Mouse (Mus musculus): ENCODE measurements at regions not wholly inside any gene's neighbourhood (a gene's known extent, or its start where the extent isn't known, plus 50 kb on each side); places are given as distances from the start of the nearest gene placed in this dataset.

GRCm38 (mm10) chr2:78453411-78453810, 414.5 kb upstream of the Ube2e3 start:
- intact Hi-C loops (cut with DNase I; ENCODE audit: low total_unique reads), result no loop called here
- DNase-seq, result no peak

GRCm38 (mm10) chr2:78436816-78437215, 431.1 kb upstream of the Ube2e3 start:
- intact Hi-C loops (cut with DNase I; ENCODE audit: low total_unique reads), result no loop called here
- DNase-seq, result no peak

GRCm38 (mm10) chr2:78435071-78435470, 432.9 kb upstream of the Ube2e3 start:
- DNase-seq, result no peak
- intact Hi-C loops (cut with DNase I; ENCODE audit: low total_unique reads), result no loop called here

GRCm38 (mm10) chr2:78427659-78428336, 440.1 kb upstream of the Ube2e3 start:
- DNase-seq, result no peak
- intact Hi-C loops (cut with DNase I; ENCODE audit: low total_unique reads), result no loop called here

- intact Hi-C loops (cut with DNase I; ENCODE audit: low total_unique reads), result no loop called here
- peak; percentile 34 for DNase-seq
Measured at GRCm38 (mm10) chr2:78418561-78419338, 449.2 kb upstream of the Ube2e3 start.

- intact Hi-C loops (cut with DNase I; ENCODE audit: low total_unique reads), result no loop called here
- DNase-seq, result no peak
Measured at GRCm38 (mm10) chr2:78416574-78417109, 451.3 kb upstream of the Ube2e3 start.

- DNase-seq, result no peak
- intact Hi-C loops (cut with DNase I; ENCODE audit: low total_unique reads), result no loop called here
Measured at GRCm38 (mm10) chr2:78412985-78413384, 454.9 kb upstream of the Ube2e3 start.

- intact Hi-C loops (cut with DNase I; ENCODE audit: low total_unique reads), result no loop called here
- no peak for DNase-seq
Measured at GRCm38 (mm10) chr2:78403890-78404289, 457.7 kb upstream of the Cwc22 start.

GRCm38 (mm10) chr2:78399236-78399635, 453.1 kb upstream of the Cwc22 start:
- intact Hi-C loops (cut with DNase I; ENCODE audit: low total_unique reads), result no loop called here
- DNase-seq, result no peak

GRCm38 (mm10) chr2:78396924-78397323, 450.7 kb upstream of the Cwc22 start:
- DNase-seq, result no peak
- intact Hi-C loops (cut with DNase I; ENCODE audit: low total_unique reads), result no loop called here

GRCm38 (mm10) chr2:78393090-78393489, 446.9 kb upstream of the Cwc22 start:
- intact Hi-C loops (cut with DNase I; ENCODE audit: low total_unique reads), result no loop called here

GRCm38 (mm10) chr2:78392425-78392824, 446.2 kb upstream of the Cwc22 start:
- no peak for DNase-seq

More at GRCm38 (mm10) chr2:78393090-78393489, 446.9 kb upstream of the Cwc22 start:
- DNase-seq, result no peak

GRCm38 (mm10) chr2:78388001-78388400, 441.8 kb upstream of the Cwc22 start:
- DNase-seq, result no peak
- intact Hi-C loops (cut with DNase I; ENCODE audit: low total_unique reads), result no loop called here

More at GRCm38 (mm10) chr2:78392425-78392824, 446.2 kb upstream of the Cwc22 start:
- intact Hi-C loops (cut with DNase I; ENCODE audit: low total_unique reads), result no loop called here

- intact Hi-C loops (cut with DNase I; ENCODE audit: low total_unique reads), result no loop called here
- no peak for DNase-seq
Measured at GRCm38 (mm10) chr2:78381234-78381633, 435.1 kb upstream of the Cwc22 start.

GRCm38 (mm10) chr2:78331736-78332475, 385.7 kb upstream of the Cwc22 start:
- no peak for DNase-seq
- intact Hi-C loops (cut with DNase I; ENCODE audit: low total_unique reads), result no loop called here

GRCm38 (mm10) chr2:78326091-78326490, 379.9 kb upstream of the Cwc22 start:
- no peak for DNase-seq
- intact Hi-C loops (cut with DNase I; ENCODE audit: low total_unique reads), result no loop called here

- intact Hi-C loops (cut with DNase I; ENCODE audit: low total_unique reads), result no loop called here
Measured at GRCm38 (mm10) chr2:78322216-78322965, 376.2 kb upstream of the Cwc22 start.

GRCm38 (mm10) chr2:78311766-78312491, 365.8 kb upstream of the Cwc22 start:
- DNase-seq, result no peak
- intact Hi-C loops (cut with DNase I; ENCODE audit: low total_unique reads), result no loop called here

More at GRCm38 (mm10) chr2:78322216-78322965, 376.2 kb upstream of the Cwc22 start:
- no peak for DNase-seq

- intact Hi-C loops (cut with DNase I; ENCODE audit: low total_unique reads), result no loop called here
Measured at GRCm38 (mm10) chr2:78309361-78309760, 363.2 kb upstream of the Cwc22 start.

More at GRCm38 (mm10) chr2:78309361-78309760, 363.2 kb upstream of the Cwc22 start:
- no peak for DNase-seq
